Mouse (Mus musculus): ENCODE results near the gene Sorbs1.

Gene Sorbs1

DNA sequence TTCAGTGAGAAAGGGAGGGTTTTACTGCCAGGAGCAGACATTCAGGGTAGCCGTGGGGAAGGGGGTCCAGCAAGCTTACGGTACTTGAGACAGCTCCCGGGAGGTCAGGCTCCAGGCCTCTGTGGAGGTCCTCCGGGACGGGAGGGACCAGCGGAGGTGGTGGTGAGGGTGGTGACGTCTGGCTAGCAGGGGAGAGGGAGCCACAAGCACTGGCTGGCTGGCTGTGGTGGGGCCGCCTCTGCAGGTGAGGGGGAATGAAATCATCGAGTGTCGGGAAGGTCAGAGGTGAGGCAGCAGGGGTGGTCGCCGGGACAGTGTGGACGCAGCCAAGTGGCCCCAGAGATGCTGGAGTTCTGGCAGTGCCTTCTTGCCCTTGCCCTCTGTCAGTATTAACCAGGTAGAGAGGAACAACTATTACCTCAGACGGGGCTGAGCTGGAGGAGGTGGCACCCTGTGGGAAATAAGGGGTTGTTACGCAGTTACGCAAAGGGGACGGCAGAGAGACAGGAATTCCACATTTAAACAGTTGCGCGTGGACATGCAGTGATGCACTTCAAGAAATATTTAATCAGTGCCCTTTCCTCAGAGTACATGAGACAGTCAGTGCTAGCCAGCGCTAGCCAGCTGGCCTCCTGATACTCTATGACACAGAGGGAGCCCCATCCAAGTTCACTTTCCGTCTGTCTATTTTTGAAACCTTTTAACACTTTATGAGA lies 136.9 kb downstream of the Sorbs1 start:
- no peak for DNase-seq (ENCODE audit: low spot score in 2 of 2)

DNA sequence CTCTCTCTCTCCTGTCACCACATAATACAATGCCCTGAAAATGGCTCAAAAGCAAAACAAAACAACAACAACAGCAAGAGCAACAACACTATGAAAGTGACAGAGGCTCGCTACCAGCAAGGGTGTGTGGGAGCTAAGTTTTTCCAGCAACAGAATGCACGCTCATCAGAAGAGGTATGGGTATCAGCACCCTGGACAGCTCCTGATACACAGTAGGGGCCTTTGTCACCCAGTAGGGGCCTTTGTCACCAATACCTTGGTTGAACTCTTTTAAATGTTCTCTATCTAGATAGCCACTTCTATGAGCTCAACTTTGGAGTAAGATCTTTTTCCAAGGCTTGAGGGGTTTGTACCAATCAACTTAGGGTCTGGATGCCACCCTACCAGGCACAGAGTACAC lies 138.9 kb downstream of the Sorbs1 start:
- DNase-seq (ENCODE audit: low spot score in 2 of 2): no peak

DNA sequence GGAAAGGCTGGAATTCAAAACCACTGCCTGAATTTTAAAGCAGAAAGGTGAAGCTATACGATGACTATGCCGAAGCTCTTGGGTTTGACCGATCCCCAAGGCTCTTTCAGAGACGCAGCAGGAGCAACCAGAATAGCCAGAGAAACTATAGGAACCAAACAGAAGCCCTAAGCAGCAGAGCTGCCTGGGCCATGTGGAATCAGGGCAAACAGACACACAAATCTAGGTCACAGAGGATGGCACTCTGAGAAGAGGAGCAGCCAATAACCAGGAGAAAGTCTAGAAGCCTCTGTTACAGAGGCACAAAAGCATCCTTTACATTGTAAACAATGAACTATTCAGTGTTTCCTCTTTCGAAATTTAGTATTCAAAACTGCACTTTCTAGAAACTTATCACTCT lies 140.9 kb downstream of the Sorbs1 start:
- DNase-seq (ENCODE audit: low spot score in 2 of 2): no peak

DNA sequence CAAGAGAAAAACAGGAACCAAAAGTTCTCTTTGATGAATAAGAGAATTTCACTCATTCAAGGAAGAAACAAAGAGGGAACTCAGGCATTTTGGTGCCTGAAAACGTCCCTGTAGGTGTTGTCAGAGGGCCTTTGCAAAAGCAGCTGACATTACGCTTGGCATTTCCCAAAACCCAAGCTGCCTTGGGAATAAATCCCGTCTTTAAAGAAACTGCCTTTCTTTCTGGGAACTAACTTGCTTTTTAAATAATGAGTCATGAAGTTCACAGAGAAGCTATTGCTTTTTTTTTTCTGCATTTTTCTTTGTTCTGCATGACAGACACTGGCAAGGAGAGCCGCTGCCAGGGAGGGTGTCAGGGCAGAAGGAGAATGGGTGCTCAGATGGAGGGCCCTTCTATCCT lies 141.7 kb downstream of the Sorbs1 start:
- DNase-seq (ENCODE audit: low spot score in 2 of 2): no peak

DNA sequence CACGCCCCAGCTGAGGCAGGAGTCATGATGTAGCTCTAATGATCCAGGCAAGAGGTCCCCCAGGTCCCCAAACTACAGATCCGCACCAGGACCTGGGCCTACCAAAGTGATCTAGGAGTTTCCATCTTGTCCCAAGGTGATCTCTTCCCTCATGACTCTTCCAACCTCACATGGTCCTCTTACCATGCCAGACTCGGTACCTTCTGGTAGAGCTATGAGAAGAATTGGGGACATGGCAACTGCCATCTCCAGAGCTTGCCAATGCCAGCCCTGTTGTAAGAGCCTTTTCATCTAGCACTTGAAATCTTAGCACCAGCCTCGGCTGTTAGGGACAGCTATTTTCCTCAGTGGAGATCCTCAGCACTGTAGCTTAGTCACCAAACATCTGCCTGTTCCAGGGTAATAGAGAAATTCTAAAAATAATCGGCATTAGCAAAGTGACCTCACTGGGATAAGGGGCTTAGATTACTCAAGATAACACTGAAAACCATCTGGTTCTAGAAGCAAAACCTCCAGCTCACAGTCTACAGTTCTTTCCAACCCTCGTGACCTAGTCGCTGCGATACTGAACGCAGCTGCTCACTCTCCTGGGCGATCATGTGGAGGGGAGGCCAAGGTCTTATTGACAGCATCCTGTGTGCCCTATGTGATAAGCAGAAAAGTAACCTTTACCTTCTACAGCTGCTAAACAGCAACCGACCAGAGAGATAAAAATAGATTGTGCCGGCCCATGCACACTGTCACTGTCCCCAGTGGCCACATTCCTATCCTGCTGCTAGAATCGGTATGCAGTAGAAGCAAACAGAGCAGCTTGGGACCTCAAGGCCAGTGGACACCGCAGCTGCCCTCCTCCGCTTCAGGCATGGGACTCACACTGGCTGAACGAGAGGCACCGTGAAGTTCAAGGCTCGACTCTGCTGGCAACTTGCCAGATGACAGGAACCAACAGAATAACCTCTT lies 143.4 kb downstream of the Sorbs1 start:
- no peak for DNase-seq (ENCODE audit: low spot score in 2 of 2)

DNA sequence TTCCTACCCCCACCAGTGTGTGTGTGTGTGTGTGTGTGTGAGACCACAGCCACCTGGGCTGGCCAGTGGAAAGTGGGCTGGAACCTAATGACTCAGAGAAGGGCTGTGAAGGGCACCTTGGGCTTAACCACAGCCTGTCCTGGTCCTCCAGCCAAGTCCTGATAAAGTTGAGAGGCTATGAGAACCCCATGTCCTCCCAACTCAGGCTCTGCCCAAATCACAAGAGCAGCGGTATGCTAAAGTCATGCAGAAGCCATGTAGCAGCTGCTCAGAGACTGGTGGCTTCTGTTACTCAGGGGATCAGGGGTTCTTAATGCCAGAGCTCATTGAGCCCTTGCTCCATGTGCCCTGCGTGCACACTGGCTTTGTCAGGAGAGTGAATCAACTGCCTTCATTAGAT lies 145.1 kb downstream of the Sorbs1 start:
- no peak for DNase-seq (ENCODE audit: low spot score in 2 of 2)

DNA sequence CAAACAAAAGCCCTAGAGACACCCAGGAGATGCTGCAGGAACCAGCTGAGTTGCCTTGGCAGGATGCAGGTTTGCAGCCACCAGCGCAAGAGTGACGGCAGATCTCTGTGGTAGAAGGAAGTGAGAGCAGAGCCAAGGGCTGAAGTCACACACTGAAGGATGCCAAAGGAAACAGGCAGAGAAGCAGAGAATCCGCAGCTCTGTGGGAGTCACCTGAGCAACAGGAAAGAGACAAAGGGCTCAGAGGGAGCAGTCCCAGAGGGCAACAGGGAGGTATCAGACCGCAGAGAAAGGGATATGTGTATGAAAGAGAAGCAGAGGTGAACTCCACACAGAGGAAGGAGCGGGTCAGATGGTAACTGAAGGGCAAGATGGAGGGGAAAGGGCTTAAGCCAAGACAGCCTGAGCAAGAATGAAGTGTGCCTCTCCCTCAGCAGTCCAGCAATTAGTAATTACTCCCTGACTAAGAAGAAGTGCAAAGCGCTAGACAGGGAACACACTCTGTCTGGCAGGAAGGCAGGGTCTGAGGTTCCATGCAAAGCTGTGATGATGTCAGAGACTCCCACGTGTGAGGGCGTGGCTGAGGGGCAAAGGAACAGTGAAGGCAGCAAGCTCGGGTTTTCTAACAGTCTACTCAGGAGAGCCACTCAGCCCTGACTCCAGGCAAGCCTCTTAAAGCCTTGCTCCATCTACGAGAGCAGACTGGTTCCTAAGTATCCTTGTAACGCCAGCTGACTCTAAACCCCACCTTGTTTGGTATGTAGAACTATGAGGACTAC lies 147.2 kb downstream of the Sorbs1 start:
- peak in 1 of 2 experiments; percentile 41 for DNase-seq (ENCODE audit: low spot score in 2 of 2)

DNA sequence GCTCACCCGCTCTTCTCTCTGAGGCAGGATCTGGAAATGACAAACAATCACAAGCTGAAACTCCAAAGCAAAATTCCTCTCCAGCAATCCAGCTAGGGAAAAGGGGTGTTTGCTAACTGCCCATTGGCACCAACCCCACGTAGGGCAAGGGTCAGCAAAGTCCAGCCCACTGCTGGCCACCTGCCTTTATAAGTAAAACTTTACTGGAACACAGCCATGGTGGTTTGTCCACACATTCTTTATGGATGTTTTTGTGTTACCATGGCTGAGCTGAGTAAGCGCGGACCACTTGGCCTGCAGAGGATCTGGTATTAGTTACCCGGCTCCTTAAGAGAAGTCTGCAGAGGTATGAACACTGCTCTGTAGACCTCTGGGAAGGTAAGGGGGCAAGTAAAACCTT lies 148.4 kb downstream of the Sorbs1 start:
- peak in 1 of 2 experiments; percentile 37 for DNase-seq (ENCODE audit: low spot score in 2 of 2)

DNA sequence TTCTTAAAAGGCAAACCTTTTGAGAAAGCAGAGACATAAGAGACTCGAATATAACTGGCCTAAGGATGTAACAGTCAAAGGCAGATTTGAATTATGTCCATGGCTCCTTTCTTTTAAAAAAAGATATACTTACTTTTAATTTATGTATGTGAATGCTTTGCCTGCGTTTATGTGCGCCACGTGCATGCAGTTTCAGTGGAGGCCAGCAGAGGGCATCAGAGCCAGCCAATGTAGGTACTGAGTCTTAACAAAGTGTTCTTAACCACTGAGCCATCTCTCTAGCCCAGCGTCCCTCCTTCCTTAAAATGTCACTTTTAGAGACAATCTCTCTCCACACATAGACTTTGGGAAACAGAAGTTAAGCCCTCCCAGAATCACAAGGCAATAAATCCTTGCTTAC lies 150.1 kb downstream of the Sorbs1 start:
- no peak for DNase-seq (ENCODE audit: low spot score in 2 of 2)

DNA sequence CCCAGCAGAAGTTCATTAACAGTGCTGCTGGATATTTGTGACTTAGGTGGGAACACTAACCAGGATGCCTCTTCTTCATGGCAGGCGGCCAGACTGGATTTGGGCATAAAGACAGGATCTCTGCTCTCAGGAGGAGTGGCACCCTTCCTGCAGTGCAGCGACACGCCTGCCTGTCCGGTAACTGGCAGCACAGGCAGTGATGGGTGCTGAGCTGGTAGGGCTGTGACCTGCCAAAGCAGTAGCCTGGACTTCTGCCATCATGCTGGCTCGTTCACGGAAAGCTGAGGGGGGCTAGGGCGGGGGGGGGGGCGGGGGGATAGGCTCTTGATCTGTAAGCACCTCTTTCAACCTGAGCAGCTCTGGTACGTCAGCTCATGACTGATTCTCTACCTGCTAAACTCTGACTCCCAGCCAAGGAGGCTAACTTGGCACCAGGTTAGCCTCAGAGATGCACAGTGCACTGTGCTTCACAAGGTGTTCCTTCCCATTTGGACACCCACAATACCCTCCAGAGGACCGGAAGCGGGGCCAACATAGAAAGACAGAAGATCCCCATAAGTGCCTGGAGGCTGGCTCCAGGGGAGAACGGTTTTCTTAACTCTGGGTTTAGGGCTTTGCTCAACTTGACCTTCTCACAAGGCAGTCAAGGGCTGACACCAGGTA lies 151.2 kb downstream of the Sorbs1 start:
- DNase-seq (ENCODE audit: low spot score in 2 of 2): no peak

DNA sequence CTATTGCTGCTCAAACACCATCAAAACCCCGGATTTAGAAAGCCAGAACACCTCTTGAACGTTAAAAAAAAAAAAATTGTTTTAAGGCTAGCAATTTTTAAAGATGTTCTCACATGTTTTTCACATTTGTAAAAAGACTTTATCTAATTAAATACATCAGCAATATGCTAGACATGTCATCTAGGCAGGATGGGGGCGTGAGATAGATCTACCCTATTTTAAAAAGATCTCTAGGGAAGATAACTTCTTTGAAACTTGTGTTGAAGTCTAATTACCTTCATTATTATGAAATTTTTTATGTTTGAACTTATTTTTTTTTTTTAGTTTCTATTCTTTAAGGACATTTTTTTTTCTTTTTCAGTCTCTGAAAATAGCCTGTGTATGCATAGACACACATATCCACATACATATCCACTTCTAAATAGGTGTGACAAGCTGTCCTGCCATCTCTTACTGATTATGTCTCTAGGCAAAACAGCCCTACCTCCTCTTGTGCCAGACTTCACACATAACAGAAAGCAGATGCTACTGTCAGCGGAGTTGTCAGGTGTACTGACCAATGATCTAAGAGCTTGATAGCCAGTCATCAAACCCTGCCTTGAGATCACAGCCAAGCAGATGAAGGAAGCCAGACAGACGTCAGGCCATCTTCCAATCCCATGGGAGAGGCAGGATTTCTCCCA lies 153.7 kb downstream of the Sorbs1 start:
- DNase-seq (ENCODE audit: low spot score in 2 of 2): no peak

DNA sequence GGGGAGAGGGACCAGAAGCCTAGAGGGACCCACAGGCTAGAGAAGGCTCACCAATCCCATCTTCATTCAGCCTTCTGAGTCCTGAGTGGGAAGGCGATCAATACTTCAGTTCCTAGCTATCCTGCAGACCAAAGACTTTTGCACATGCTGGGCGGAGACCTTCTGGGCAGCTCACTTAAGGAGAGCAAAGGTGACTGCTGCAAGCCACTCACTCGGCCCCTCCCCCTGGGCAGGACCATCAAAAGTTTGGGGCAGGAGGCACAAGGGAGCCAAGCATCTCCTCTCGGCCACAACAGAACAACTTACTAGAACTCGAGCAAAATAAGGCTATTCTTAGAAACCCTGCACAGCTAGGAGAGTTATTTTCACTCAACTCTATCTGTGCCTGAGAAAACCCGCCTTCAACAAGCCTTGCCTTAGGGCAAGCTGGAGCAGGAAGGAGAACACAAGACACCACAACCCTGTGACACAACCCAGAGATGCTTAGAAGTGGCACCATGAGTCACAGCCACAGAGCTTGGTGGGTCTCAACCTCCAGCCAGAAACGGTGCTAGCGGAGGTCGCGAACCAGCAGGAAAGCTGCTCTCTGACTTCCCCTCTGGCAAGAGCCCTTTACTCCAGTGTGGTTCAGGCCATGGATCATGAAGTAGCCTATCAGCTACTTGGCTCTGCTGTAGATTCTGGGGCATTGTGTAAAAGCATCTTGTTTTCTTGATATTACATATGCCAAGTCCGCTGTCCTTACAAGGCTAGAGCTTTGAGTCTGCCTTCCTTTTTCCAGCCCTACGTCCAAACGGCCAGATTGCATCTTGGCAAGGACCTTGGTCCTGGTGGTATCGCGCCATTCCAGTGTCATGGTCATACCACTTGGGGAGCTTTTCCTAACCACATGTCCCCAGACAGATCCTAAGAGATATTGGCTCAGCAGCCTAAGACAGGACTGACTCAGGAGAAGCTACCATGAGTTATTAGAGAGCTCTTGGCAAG lies 156.8 kb downstream of the Sorbs1 start:
- DNase-seq (ENCODE audit: low spot score in 2 of 2): no peak

DNA sequence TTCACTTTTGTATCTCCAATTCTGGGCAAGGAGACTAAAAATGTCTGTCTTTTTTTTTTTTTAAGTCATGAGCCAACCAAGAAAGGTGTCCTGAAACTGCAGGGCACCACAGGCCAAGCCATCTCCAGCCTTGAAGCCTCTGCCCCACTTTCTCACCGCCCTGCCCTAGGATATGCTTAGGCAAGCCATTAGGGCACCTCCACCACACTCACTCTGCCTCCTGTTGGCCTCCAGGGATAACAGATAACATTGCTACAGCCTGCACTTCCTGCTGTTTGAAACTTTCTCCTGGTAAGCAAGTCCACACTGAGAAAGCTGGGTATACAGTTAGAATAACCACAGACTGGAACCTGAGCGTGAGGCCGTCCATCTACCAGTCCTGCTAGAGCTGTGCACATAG lies 158.5 kb downstream of the Sorbs1 start:
- no peak for DNase-seq (ENCODE audit: low spot score in 2 of 2)

DNA sequence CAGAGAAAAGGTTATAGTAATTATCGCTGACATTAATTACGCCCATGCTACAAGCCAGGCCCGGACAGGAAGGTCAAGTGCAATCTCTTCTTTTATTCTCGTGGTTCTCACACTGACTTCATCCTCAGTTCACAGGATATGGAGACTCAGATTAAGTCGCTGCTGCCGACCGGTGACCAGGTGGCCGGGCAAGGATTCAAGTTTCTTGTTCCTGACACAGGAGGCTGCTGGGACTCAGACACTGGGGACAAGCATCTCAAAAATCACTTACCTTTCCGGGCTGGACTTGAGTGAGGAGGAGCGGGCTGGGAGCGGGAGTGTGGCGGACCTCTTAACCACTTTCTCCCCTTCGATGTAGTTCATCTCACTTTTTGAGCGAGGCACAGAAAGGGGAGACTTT lies 161.6 kb downstream of the Sorbs1 start:
- DNase-seq (ENCODE audit: low spot score in 2 of 2): no peak

DNA sequence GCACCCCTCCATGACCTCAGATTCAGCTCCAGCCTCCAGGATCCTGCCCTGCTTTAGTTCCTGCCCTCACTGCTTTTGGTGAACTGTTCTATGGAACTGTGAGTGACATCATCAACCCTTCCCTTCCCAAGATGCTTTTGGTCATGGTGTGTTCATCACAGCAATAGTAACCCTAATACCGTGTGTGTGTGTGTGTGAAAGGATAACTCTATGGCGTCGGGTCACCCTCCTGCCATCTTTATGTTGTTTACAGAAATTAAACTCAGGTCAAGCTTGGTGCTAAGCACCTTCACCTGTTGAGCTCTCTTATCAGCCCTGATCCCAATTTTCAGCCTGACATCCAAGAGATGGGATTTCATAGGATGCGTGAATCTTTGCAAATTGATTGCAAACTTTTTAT lies 162.7 kb downstream of the Sorbs1 start:
- DNase-seq (ENCODE audit: low spot score in 2 of 2): no peak

DNA sequence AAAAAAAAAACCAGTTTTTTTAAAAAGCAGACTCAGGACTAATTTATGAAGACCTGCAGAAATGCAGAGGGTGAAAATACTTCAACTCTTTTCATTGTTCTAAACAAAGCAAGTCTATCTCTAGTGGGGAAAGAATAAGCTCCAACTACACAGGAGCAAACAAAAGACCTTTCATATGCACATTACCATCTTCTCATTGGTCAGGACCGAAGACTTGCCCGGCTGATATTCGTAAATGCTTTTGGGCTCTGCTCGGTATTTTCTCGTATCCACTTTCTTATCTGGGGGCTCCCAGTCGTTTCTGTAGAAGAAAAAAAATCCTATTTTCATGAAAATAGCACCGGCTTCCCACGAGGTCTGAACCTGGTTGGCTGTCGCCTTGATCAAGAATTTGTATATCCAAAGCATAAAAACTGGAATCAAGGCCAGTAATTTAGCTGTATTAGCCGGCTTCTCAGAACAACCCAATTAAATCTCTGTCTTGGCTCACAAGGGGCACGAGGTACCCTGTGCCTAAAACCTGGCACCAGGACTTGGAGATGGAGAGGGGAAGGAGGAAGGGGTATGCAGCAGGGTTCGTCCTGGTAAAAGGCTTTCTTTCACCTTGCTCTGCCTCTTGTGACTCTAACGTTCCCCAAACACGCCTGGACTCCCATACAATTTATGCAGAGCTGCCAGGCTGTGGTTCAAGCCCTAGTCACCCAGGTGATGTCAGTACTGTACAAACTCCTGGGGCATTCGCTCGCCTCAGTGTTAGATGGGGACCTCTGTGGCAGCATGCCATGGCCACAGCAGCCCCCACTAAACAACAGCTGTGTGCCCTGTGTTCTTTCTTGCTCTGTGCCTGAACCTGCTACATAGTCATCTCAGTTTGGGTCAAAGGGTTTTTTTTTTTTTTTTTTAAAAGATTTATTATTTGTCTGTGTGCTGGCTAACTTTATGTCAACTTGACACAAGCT lies 163.6 kb downstream of the Sorbs1 start:
- no peak for DNase-seq (ENCODE audit: low spot score in 2 of 2)

DNA sequence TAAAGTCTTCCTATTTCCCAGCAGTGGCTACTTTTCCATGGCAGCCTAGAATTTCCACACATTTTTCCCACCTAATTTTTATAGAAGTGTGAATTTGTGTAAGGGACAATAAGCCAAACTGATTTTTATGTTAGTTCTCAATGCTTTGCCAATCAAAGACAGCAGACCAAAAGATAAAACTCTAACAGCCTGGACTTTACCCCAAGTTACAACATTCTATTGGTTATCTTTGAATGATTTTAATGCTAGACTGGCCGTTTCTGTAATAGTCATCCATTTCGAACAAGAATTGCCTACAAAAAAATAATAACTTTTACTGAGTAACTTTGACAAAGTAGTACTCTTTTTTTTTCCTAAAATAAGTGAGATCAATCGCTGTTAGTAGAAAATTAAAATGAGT lies 164.3 kb downstream of the Sorbs1 start:
- DNase-seq (ENCODE audit: low spot score in 2 of 2): no peak

DNA sequence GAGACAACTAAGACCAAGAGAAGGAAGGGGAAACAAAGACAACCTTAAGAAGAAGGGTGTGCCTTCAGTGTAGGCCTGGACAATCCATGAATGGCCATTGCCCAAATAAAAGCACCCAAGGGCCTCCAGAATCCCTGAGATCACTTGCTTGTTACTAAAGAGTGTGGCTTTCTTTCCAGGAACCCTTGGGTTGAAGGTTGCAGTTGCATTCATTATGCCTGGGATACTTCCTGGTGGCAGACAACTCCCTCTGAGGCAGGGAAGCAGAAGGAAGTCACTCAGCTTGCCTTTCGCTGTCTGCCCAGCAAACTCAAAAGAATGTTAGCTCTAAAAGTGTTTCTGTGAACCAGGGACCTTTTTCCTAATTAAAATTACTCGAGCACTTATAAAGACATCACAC lies 164.9 kb downstream of the Sorbs1 start:
- DNase-seq (ENCODE audit: low spot score in 2 of 2): no peak

DNA sequence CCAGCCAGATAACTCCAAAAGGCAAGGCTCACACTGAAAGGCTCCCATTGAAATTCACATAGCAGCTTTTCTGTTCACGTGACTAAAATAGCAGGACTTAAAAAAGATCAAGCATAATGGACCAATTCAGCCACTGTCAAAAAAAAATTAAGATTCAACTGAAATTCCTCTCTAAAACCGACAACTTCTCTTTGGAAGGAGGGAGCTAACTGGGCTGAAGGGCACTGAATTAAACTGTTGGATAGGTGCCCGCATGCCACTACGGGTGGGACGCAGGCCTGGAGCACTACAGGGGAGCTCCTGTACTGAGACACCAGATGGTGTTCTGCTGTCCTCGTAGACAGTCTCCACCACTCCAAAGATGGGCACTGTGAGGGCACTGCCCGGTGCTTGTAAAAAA lies 165.4 kb downstream of the Sorbs1 start:
- DNase-seq (ENCODE audit: low spot score in 2 of 2): no peak
